Mouse (Mus musculus) hindbrain, embryonic 14.5 days (tissue): ENCODE results near the gene Timm13. TPM values are rescaled to one million over a fixed set of nuclear protein-coding genes. Genes with fewer than 3 reads are reported as not detected.

Experiments used
- ATAC-seq: fragments of 200-750 bp; cut with Nextera tagmentation; 2 replicates; pipeline ENCODE4 v1.8.0; 2017; ENCODE audit warnings: moderate number of reproducible peaks, mild to moderate bottlenecking, moderate TSS enrichment, moderate library complexity; ENCODE audit not compliant: low FRiP score
- DNase-seq: peaks from one replicate; pipeline ENCODE4 v3.0.0-alpha.2; 2015; ENCODE audit warnings: low spot score
- H3K27ac ChIP-seq: fragments of 300-500 bp; sonication (generic); 2 replicates; pipeline ENCODE4 v1.5.1; 2014; ENCODE audit warnings: mild to moderate bottlenecking, moderate library complexity
- H3K27me3 ChIP-seq: fragments of 300-500 bp; sonication (generic); 2 replicates; pipeline ENCODE4 v1.6.1; 2014; ENCODE audit warnings: mild to moderate bottlenecking, low read length, mixed read lengths; ENCODE audit not compliant: control insufficient read depth, insufficient read depth
- H3K36me3 ChIP-seq: fragments of 300-500 bp; sonication (generic); replicated peaks from 2 replicates; pipeline ENCODE4 v1.6.1; 2014; ENCODE audit not compliant: control insufficient read depth, insufficient read depth
- H3K4me1 ChIP-seq: fragments of 300-500 bp; sonication (generic); replicated peaks from 2 replicates; pipeline ENCODE4 v1.6.1; 2014; ENCODE audit warnings: antibody characterized with exemption, low read length, mixed read lengths; ENCODE audit not compliant: control insufficient read depth, insufficient read depth
- H3K4me2 ChIP-seq: fragments of 300-500 bp; sonication (generic); replicated peaks from 2 replicates; pipeline ENCODE4 v1.6.1; 2014; ENCODE audit warnings: mild to moderate bottlenecking, moderate library complexity
- H3K4me3 ChIP-seq: fragments of 300-500 bp; sonication (generic); replicated peaks from 2 replicates; pipeline ENCODE4 v1.5.1; 2014; ENCODE audit warnings: mild to moderate bottlenecking, low read length
- H3K9ac ChIP-seq: fragments of 300-500 bp; sonication (generic); 2 replicates; pipeline ENCODE4 v1.6.1; 2014
- H3K9me3 ChIP-seq: fragments of 300-500 bp; sonication (generic); 2 replicates; pipeline ENCODE4 v1.6.1; 2016; ENCODE audit warnings: low read length; ENCODE audit not compliant: control insufficient read depth
- WGBS: fragments of 180-500 bp; shearing (Covaris S2); extraction: QIAGEN DNeasy Blood & Tissue Kit; methylation state at CpG from one replicate; pipeline ENCODE4 v1.1.7; 2014; 5-methylcytosine and 5-hydroxymethylcytosine counted together
- polyA plus RNA-seq: library from polyadenylated mRNA; unstranded; fragments of >200 nt; fragmentation: Nextera tagmentation; extraction: Ambion mirVana; gene quantifications from 2 replicates; pipeline ENCODE4 v1.2.1, GENCODE M21; 2014

Timm13 gene
- 311 and 351 TPM in 2 replicates for polyA plus RNA-seq

DNA sequence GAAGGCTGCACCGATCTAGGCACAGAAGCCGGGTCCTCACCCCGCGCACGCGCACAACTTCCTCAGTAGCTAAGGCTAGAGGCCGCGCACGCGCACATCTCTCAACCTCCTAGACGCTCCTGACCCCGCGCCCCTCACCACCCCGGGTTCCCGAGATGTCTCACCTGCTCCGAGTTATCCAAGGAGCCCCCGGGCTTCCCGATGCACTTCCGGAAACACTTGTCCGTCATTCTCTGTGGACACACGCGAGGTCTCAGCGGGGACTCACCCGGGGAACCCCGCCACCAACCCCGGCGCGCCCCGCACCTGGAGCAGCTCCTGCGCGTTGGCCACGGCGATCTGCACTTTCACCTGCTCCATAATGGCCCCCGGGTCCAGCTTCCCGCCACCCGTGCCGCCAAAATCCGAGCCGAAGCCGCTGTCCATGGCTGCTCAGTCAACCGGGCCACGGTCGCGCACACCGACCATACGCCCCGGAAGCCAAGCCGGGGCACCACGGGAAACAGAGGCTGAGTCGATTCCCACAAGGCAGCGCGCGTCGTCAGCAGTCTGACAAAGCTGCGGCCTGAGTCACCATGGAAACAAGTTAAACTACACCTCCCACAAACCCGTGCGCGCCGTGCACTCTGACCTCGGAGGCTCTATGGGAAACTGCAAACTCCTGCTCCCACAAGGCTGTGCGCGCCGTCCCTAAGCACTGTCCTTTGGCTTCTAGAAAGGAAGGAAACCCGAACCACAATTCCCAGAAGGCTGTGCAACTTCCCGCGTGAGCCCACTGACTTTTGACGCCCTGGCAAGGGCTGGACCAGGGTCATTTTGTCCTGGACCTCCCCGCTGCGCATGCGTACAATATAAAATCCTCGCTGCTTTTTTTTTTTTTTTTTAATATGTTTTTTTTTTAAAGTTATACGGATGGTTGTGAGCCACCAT is at the start of gene Timm13:
Gene Timm13 (minus strand): TSS at position 652 of the 930 bp plus-strand sequence.
- under 1% methylated on average over 72 of the region's 72 CpGs for WGBS
- Histone ChIP-seq H3K36me3 (peaks cover 60% of the 10 kb centered on the region), H3K9ac (peak within 1 kb of the TSS; percentile 82), H3K4me1 (peaks cover 13% of the 10 kb centered on the region), H3K27me3 (no peaks in the 10 kb centered on the region), H3K4me3 (peak within 1 kb of the TSS; percentile 79), H3K27ac (peak within 1 kb of the TSS; percentile 88), H3K9me3 (no peaks in the 10 kb centered on the region), H3K4me2 (peak within 1 kb of the TSS; percentile 94)
- DNase-seq, result peak; percentile 99
- peak; percentile 94 for ATAC-seq

DNA sequence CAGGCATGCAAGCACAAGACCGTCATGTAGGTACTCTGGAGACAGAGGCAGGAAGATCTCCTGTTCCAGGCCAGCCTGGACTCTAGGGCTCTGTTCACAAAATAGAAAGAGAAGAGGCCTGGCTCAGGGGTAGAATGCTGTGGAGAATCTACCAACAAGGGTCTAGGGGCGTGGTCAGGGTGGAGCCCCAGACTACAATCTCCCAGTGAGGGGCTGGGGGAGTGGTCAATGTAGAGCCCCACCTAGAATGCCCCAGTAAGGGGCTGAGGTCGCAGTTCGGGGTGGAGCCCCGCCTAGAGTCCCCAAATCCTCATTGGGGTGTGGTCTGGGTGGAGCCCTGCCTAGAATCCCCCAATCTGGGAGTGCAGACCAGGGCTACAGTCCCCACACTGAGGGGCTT is 49.5 kb upstream of the Timm13 start:
- Histone ChIP-seq H3K4me2 (no peak overlapping the region), H3K9me3 (no peaks in the 10 kb centered on the region), H3K36me3 (no peaks in the 10 kb centered on the region), H3K4me1 (no peaks in the 10 kb centered on the region), H3K27ac (no peak overlapping the region), H3K4me3 (no peak overlapping the region), H3K9ac (no peak overlapping the region), H3K27me3 (no peaks in the 10 kb centered on the region)
- DNase-seq (no peak), ATAC-seq (no peak)
- WGBS, result 33% methylated on average over 5 of the region's 5 CpGs

DNA sequence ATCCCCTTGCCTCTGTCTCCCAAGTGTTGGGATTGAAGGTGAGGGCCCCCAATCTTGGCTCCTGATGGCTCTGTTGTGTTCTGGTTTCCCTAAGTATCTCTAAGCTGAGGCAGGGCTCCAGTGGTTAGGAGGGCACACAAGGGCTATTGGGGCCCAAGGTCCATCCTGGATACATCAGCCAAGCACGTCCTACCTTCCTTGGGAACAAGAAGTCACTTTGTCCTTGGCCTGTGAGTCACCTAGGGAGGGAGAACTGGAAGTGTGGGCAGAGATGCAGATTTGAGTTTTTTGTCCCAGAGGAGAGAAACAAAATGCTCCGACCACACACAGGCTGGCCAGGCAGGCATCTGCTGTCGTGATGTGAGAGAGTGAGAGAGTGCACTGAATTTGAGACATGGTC is 48.3 kb upstream of the Timm13 start:
- H3K27ac ChIP-seq, result no peak overlapping the region
- ATAC-seq (no peak), DNase-seq (no peak)
- WGBS, result 71% methylated on average over 3 of the region's 3 CpGs
- no peaks in the 10 kb centered on the region for H3K27me3 ChIP-seq
- H3K4me2 ChIP-seq, result no peak overlapping the region
- H3K4me3 ChIP-seq, result no peak overlapping the region
- H3K36me3 ChIP-seq, result no peaks in the 10 kb centered on the region
- no peak overlapping the region for H3K9ac ChIP-seq
- no peaks in the 10 kb centered on the region for H3K4me1 ChIP-seq
- no peaks in the 10 kb centered on the region for H3K9me3 ChIP-seq

DNA sequence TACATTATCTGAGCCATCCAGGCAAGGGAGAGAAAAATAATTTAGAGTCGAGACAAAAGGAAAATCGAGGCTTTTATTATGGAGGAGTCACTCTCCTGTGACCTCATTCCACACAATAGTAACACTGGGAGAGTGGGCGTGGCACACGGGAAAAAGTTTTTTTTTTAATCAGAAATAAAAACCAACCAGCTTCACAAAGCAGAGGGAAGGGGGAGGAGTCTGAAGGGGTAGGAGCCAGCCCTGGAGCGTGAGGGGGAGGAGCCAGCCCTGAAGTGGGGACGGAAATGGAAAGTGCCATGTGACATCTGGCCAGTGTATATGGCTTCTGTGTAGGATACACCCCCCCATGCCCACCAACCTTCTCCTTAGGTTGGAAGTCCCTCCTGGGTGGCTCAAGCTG is 47.8 kb upstream of the Timm13 start:
- Histone ChIP-seq H3K27me3 (no peaks in the 10 kb centered on the region), H3K4me3 (no peak overlapping the region), H3K27ac (no peak overlapping the region), H3K36me3 (no peaks in the 10 kb centered on the region), H3K9me3 (no peaks in the 10 kb centered on the region), H3K4me2 (no peak overlapping the region), H3K9ac (no peak overlapping the region), H3K4me1 (no peaks in the 10 kb centered on the region)
- 32% methylated on average over 6 of the region's 6 CpGs for WGBS
- DNase-seq (no peak), ATAC-seq (no peak)

DNA sequence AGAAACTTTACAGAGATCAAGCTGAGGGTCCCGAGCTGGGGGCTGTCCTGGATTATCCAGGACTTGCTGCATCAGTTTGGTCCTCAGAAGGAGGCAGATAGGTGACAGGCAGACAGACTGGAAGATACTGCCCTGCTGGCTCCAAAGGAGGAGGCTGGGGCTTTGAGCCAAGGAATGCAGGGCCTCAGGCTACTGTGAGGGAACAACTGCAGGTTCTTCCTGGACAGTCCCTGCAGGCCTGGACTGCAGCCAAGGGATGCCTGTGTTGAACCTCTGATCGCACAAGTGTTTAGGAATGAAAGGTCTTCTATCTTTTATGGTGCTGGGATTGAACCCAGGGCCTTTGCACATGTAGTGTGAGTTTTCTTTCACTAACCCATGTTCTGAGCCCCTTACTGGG is 47.0 kb upstream of the Timm13 start:
- DNase-seq (no peak), ATAC-seq (no peak)
- Histone ChIP-seq H3K36me3 (no peaks in the 10 kb centered on the region), H3K27ac (no peak overlapping the region), H3K9me3 (no peaks in the 10 kb centered on the region), H3K9ac (no peak overlapping the region), H3K4me2 (no peak overlapping the region), H3K27me3 (no peaks in the 10 kb centered on the region), H3K4me3 (no peak overlapping the region), H3K4me1 (no peaks in the 10 kb centered on the region)
- WGBS, result 67% methylated on average over 2 of the region's 2 CpGs

DNA sequence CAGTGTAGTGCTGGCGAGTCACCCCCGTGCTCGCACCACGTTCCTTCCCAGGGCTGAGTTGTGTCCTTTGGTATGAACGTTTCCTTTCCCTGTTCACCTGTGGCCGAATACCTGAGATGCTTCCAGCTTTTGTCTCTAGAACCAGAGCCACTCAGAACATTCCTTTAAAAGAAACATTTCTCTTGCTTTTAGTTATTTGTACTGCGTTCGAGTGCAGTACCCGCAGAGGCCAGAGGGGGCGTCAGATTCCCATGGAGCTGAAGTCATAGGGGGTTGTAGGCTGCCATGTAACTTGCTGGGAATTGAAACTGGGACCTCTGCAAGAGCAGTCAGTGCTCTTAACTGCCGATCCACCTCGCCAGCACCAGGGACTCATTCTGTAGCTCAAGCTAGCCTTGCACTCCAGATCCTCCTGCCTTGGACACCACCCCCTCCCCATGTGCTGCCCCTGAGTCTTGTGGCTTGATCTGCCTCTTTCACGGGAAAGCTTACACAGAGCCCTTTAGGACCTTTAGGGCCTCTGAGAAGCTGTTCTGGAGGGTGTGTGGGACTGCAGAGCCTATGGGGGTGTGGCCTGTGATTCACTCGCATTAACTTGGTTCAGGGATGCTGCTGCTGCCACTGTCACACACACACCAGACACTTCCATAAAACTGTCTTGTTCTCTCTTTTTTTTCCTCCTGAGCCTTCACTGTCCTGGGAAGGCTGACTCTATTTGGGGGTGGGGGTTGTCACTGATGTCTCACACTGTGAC is 46.1 kb upstream of the Timm13 start:
- Histone ChIP-seq H3K9ac (no peak overlapping the region), H3K4me1 (no peaks in the 10 kb centered on the region), H3K27ac (no peak overlapping the region), H3K27me3 (no peaks in the 10 kb centered on the region), H3K4me2 (no peak overlapping the region), H3K9me3 (no peaks in the 10 kb centered on the region), H3K36me3 (no peaks in the 10 kb centered on the region), H3K4me3 (no peak overlapping the region)
- 66% methylated on average over 14 of the region's 14 CpGs for WGBS
- no peak for DNase-seq
- no peak for ATAC-seq

DNA sequence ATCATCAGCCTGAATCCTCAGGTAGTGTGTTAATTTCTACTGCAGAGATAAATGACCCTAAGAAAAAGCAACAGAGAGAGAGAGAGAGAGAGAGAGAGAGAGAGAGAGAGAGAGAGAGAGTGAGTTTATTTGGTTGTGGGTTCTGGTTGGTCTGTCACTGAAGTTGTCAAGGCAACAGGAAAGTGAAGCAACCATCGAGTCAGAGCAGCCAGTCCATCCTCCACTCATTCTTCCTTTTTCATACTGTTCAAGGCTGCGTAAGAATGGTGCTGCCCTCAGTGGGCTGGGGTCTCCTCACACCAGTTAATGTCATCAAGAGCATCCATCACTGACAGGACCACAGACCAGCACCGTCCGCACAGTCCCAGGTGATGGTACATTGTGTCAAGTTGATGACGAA is 43.5 kb upstream of the Timm13 start:
- H3K9ac ChIP-seq, result no peak overlapping the region
- peaks cover 12% of the 10 kb centered on the region; the same call in 1 of the 2 replicates for H3K4me1 ChIP-seq
- H3K27me3 ChIP-seq, result no peaks in the 10 kb centered on the region
- no peak overlapping the region for H3K4me3 ChIP-seq
- DNase-seq (no peak), ATAC-seq (no peak)
- no peak overlapping the region for H3K27ac ChIP-seq
- WGBS, result 79% methylated on average over 5 of the region's 5 CpGs
- no peaks in the 10 kb centered on the region for H3K36me3 ChIP-seq
- no peaks in the 10 kb centered on the region for H3K9me3 ChIP-seq
- no peak overlapping the region for H3K4me2 ChIP-seq

DNA sequence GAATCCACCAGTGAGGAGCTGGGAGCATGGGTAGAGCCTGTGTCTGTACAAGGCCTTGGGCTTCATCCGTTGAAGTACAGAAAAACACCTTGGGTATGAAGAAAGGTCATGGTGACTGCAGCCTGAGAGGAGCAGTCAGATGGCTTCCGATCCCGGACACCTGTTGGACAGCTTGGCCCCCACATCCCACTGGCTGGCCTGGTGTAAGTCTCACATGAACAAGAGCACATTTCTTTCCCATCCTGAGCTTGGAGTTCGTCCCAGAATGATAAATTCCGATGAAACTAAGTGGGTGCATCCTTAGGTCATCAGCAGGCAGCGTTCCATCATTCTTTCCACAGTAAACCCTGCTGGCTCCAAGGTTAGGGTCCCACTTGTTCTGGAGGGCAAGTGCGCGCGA is 42.9 kb upstream of the Timm13 start:
- Histone ChIP-seq H3K4me1 (peaks cover 17% of the 10 kb centered on the region), H3K9me3 (no peaks in the 10 kb centered on the region), H3K4me2 (no peak overlapping the region), H3K9ac (no peak overlapping the region), H3K27ac (no peak overlapping the region), H3K4me3 (no peak overlapping the region), H3K36me3 (no peaks in the 10 kb centered on the region), H3K27me3 (no peaks in the 10 kb centered on the region)
- WGBS, result 85% methylated on average over 9 of the region's 9 CpGs
- ATAC-seq (no peak), DNase-seq (no peak)

DNA sequence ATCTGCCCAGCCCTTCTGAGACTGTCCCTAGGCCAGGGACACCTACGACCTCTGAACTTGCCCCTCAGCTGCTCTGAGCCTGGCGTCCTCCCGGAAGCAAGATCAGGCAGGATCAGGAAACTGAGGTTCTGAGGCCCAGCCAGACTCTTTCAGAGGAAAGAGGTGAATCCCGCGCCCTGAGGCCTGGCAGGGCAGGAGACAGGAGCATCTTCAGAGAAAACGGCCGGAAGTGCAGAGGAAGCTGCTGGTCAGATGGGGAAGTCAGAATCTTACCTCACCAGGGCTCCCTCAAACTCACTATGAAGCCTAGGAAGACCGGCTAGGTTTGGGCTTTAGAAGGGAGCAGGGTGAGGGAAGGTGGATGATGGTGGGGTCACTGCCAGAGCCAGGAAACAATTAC is 42.1 kb upstream of the Timm13 start:
- no peak overlapping the region for H3K9ac ChIP-seq
- DNase-seq (no peak), ATAC-seq (no peak)
- no peaks in the 10 kb centered on the region; the same call in 1 of the 2 replicates for H3K27me3 ChIP-seq
- WGBS, result 66% methylated on average over 8 of the region's 8 CpGs
- no peaks in the 10 kb centered on the region for H3K9me3 ChIP-seq
- no peak overlapping the region for H3K4me2 ChIP-seq
- no peak overlapping the region for H3K4me3 ChIP-seq
- H3K27ac ChIP-seq, result no peak overlapping the region
- peaks cover 25% of the 10 kb centered on the region for H3K4me1 ChIP-seq
- H3K36me3 ChIP-seq, result no peaks in the 10 kb centered on the region
